Mouse (Mus musculus) liver, adult (tissue): ENCODE results near the gene Olfr811.

Experiments
- GATA4 ChIP-seq: IDR thresholded peaks from 2 replicates; pipeline ENCODE4 v1.6.1; 2014; ENCODE audit warnings: mild to moderate bottlenecking, low read length; ENCODE audit not compliant: insufficient replicate concordance

The Olfr811 gene

GRCm38 (mm10) chr10:129804296-129804695 is at the start of gene Olfr811:
Gene Olfr811, minus strand, starts transcription at chr10:129804396.
- TF ChIP-seq GATA4: no peak

DNA sequence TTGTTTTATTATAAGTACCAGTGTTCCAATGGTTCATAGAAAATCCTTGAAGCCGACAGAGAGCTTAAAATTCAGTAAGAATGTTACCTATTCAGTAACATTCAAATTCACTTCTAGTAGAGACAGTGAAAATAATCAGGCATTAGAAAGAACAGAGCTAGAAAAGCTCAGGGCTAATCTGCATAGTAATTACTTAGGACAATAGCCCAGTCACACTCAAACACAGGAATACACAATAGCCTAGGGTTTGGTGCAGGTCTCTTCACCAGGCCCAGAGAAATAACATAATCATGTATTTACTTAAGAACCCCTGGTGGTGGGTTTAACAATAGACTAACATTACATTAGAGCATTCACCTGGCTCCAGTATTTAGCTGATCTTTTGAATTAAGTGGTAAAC is 43.1 kb upstream of the Olfr811 start:
- no peak for TF ChIP-seq GATA4

DNA sequence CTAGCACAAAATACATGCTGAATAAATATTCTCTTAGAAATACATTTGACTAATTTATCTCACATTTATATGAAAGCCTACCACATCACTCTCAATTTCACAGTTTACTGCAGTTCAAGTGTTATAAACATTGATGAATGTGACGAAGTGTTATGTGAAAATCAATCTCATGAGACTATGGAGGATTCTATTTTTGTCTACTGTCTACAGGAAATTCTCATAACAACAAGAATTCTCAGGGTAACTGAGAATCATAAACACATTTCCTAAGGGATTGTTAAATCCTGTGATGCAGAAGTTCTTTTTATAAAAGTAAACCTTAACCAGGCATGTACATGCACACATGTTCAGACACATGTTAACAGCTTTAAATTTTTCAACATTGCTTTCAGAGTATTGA is 41.8 kb upstream of the Olfr811 start, which contains the start of gene Olfr812:
TSS of gene Olfr812 (minus strand) at position 101 of the 400 bp plus-strand sequence.
- TF ChIP-seq GATA4: no peak

- TF ChIP-seq GATA4: no peak
Measured at GRCm38 (mm10) chr10:129794817-129795216, 9.4 kb downstream of the Olfr811 start, which contains the start of gene Olfr810. Gene Olfr810, minus strand, starts transcription at chr10:129794917.

DNA sequence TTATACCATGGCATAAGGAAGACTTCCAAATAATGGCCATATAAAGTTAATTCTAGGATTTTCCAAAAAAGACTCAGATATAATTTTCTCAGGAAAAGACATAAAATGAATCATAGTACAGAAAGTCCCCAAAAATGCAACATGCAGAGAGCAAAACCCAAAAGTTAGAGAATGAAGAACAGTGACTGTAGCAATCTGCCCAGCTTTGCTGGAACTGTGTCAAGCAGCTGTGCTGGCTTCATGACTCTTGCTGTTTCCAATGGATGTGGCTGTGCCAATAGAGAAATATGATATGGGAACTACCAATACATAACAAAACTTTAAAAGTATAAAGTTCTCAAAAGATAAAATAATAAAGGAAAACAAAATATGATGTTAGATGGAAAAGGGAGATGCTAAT is 26.1 kb downstream of the Olfr811 start:
- no peak for TF ChIP-seq GATA4

DNA sequence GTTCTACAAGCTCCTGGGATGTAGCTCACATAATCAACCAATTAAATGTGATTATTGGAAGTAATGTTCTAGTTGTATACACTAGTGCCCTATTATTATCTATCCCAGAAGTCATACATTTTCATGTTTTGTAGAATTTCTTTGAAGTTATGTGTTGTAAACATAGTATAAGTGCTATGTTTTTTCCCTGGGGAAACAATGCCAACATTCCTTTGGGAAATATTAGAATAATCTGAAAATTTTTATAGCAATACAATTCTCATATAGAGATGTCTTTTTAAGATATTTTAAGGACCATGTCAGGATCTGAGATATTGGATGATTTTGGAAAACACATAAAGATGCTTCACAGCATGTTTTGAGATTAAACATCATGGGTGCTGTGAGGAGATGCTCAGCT is 29.9 kb downstream of the Olfr811 start, which contains the start of gene Olfr809:
TSS of gene Olfr809 (plus strand) at position 301 of the 400 bp plus-strand sequence.
- TF ChIP-seq GATA4: no peak

- no peak for TF ChIP-seq GATA4
Measured at GRCm38 (mm10) chr10:129765182-129765581, 39.0 kb downstream of the Olfr811 start, which contains the start of gene Olfr808. Gene Olfr808, plus strand, starts transcription at chr10:129765482.

GRCm38 (mm10) chr10:129757693-129758092 is 46.5 kb downstream of the Olfr811 start, which contains the start of gene Olfr807:
Gene Olfr807, minus strand, starts transcription at chr10:129757793.
- TF ChIP-seq GATA4: no peak
